Mouse (Mus musculus): ENCODE data around the gene Gm20388. TPM values are rescaled to one million over a fixed set of nuclear protein-coding genes. Genes with fewer than 3 reads are reported as not detected.
"Not testable (repeated sequence)": the region's sequence is repeated elsewhere in the genome, so short reads cannot be mapped to it uniquely, and the experiment has no call there.

The Gm20388 gene
- polyA plus RNA-seq, 1 experiment from 2014 or later, result not detected

- TF ChIP-seq CTCF (IDR thresholded peaks at IDR 0.05; ENCODE audit: low read depth), result no peak
- Histone ChIP-seq H3K9ac (ENCODE audit: low read depth, low read length) (no peak overlapping the region), H3K27ac (ENCODE audit: low read depth, low read length) (no peak overlapping the region), H3K9me3 (ENCODE audit: control insufficient read depth) (no peaks in the 10 kb centered on the region), H3K4me3 (ENCODE audit: low read depth, low read length) (no peak overlapping the region), H3K4me2 (replicated peaks; ENCODE audit: low read depth) (no peak overlapping the region), H3K4me1 (replicated peaks; ENCODE audit: control insufficient read depth, insufficient read depth, low read length) (peaks cover 2% of the 10 kb centered on the region; the same call in 1 of the 2 replicates), H3K27me3 (replicated peaks; ENCODE audit: control insufficient read depth, insufficient read depth, low read length) (no peaks in the 10 kb centered on the region), H3K36me3 (ENCODE audit: control insufficient read depth, insufficient read depth) (no peaks in the 10 kb centered on the region)
- no peak for ATAC-seq
- WGBS, result 81% methylated on average over 15 of the region's 15 CpGs
Observed at GRCm38 (mm10) chr8:121660602-121661001, 1750.0 kb downstream of the Gm20388 start.

DNA sequence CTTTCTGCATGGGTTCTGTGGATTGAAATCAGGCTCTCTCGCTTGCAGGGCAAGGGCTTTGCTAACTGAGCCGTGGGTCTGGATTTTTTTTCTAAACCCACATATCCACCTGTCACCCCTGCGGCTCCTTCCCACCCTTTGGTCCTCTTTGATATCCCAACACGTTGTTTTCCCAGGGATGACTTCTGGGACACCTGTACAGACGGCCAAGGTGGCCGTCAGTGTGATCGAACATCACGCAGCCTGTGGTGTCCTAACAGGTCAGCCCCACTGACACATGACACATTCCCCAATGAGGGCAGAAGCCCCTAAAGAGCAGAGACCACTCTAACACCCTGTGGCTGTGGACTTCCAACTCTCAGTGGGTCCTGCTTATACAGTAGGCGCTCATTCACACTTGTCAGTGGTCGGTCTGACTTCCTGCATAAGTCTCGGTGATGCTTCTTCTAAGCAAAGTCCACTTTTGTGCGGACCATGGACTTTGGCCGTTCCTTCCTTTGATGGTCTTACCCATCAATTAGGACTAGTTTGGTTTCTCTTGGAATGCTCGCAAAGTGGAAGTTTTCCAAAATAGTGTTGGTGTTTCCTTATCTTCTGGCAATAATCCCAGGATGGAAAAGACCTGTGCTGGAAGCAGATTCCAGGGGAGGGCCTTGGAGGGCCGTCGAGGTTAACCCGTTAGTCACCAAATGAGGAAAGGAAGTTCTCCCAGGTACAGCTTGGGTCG is 1751.2 kb downstream of the Gm20388 start:
- H3K4me2 ChIP-seq (replicated peaks; ENCODE audit: low read depth), result no peak overlapping the region
- H3K9ac ChIP-seq (ENCODE audit: low read depth, low read length), result no peak overlapping the region

DNA sequence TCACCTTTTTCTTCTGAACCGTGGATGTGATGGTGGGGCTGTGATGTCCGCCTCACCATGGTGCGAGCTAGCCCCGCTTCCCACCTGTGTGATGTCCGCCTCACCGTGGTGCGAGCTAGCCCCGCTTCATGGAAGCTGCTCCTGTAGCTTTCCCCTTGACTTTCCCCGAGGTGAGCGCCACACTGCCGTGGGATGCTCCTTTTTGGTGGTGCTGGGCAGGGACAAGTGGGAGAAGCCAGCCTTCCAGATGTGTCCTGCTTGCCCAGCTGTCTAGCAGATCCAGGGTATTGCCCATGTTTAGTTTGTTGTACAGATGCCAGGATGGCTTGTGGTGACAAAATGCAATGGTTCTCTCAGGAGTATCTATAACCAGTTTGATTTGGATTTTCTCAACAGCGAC is 1752.5 kb downstream of the Gm20388 start:
- no peak for TF ChIP-seq CTCF (IDR thresholded peaks at IDR 0.05; ENCODE audit: low read depth)
- no peak for ATAC-seq

More for the DNA sequence above, 1751.2 kb downstream of the Gm20388 start:
- peaks cover 3% of the 10 kb centered on the region; the same call in 1 of the 2 replicates for H3K4me1 ChIP-seq (replicated peaks; ENCODE audit: control insufficient read depth, insufficient read depth, low read length)
- WGBS, result 62% methylated on average over 18 of the region's 18 CpGs
- no peaks in the 10 kb centered on the region for H3K36me3 ChIP-seq (ENCODE audit: control insufficient read depth, insufficient read depth)
- H3K27ac ChIP-seq (ENCODE audit: low read depth, low read length), result no peak overlapping the region
- H3K9me3 ChIP-seq (ENCODE audit: control insufficient read depth), result no peaks in the 10 kb centered on the region
- no peak for TF ChIP-seq CTCF (IDR thresholded peaks at IDR 0.05; ENCODE audit: low read depth)
- no peaks in the 10 kb centered on the region for H3K27me3 ChIP-seq (replicated peaks; ENCODE audit: control insufficient read depth, insufficient read depth, low read length)
- no peak overlapping the region for H3K4me3 ChIP-seq (ENCODE audit: low read depth, low read length)
- ATAC-seq, result no peak

GRCm38 (mm10) chr8:121665329-121665728 is 1754.7 kb downstream of the Gm20388 start:
- Histone ChIP-seq H3K27me3 (replicated peaks; ENCODE audit: control insufficient read depth, insufficient read depth, low read length) (no peaks in the 10 kb centered on the region), H3K36me3 (ENCODE audit: control insufficient read depth, insufficient read depth) (no peaks in the 10 kb centered on the region), H3K4me2 (replicated peaks; ENCODE audit: low read depth) (peak overlapping the region; percentile 54), H3K27ac (ENCODE audit: low read depth, low read length) (peak overlapping the region; percentile 85), H3K4me1 (replicated peaks; ENCODE audit: control insufficient read depth, insufficient read depth, low read length) (peaks cover 3% of the 10 kb centered on the region; the same call in 1 of the 2 replicates), H3K4me3 (ENCODE audit: low read depth, low read length) (peak overlapping the region; percentile 14; the same call in 1 of the 2 replicates), H3K9ac (ENCODE audit: low read depth, low read length) (no peak overlapping the region), H3K9me3 (ENCODE audit: control insufficient read depth) (no peaks in the 10 kb centered on the region)
- ATAC-seq, result peak; percentile 56
- TF ChIP-seq CTCF (IDR thresholded peaks at IDR 0.05; ENCODE audit: low read depth), result no peak
- 4% methylated on average over 16 of the region's 16 CpGs for WGBS

More for the DNA sequence above, 1752.5 kb downstream of the Gm20388 start:
- Histone ChIP-seq H3K4me1 (replicated peaks; ENCODE audit: control insufficient read depth, insufficient read depth, low read length) (peaks cover 3% of the 10 kb centered on the region; the same call in 1 of the 2 replicates), H3K27me3 (replicated peaks; ENCODE audit: control insufficient read depth, insufficient read depth, low read length) (no peaks in the 10 kb centered on the region), H3K36me3 (ENCODE audit: control insufficient read depth, insufficient read depth) (no peaks in the 10 kb centered on the region), H3K4me3 (ENCODE audit: low read depth, low read length) (no peak overlapping the region), H3K4me2 (replicated peaks; ENCODE audit: low read depth) (no peak overlapping the region), H3K9ac (ENCODE audit: low read depth, low read length) (no peak overlapping the region), H3K27ac (ENCODE audit: low read depth, low read length) (no peak overlapping the region), H3K9me3 (ENCODE audit: control insufficient read depth) (no peaks in the 10 kb centered on the region)
- WGBS, result 94% methylated on average over 12 of the region's 12 CpGs

DNA sequence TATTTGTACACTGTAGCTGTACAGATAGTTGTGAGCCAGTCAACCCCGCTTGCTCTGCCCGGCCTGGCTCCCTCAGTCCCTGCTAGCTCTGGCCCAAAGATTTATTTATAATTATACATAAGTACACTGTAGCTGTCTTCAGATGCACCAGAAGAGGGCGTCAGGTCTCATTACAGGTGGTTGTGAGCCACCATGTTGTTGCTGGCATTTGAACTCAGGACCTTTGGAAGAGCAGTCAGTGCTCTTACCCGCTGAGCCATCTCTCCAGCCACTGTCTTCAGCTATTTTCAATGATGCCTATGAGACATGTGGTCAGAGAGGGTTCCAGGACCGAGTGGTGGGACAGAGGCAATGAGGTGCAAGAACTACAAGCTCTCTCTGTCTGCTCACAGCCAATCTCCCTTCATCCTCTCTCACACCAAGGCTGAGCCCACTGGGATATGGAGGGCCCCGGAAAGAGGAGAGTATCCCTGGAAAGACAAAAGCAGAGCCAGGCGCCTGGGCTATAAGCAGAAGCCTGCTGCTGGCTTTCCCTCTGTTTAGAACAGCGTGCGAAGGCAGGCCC is 1757.4 kb downstream of the Gm20388 start:
- 76% methylated on average over 9 of the region's 9 CpGs for WGBS

GRCm38 (mm10) chr8:121668553-121668952 is 1757.9 kb downstream of the Gm20388 start:
- Histone ChIP-seq H3K27me3 (replicated peaks; ENCODE audit: control insufficient read depth, insufficient read depth, low read length) (no peaks in the 10 kb centered on the region), H3K27ac (ENCODE audit: low read depth, low read length) (no peak overlapping the region), H3K4me1 (replicated peaks; ENCODE audit: control insufficient read depth, insufficient read depth, low read length) (peaks cover 3% of the 10 kb centered on the region; the same call in 1 of the 2 replicates), H3K9ac (ENCODE audit: low read depth, low read length) (no peak overlapping the region), H3K4me2 (replicated peaks; ENCODE audit: low read depth) (no peak overlapping the region), H3K9me3 (ENCODE audit: control insufficient read depth) (no peaks in the 10 kb centered on the region), H3K4me3 (ENCODE audit: low read depth, low read length) (no peak overlapping the region), H3K36me3 (ENCODE audit: control insufficient read depth, insufficient read depth) (no peaks in the 10 kb centered on the region)
- 47% methylated on average over 6 of the region's 6 CpGs for WGBS
- TF ChIP-seq CTCF (IDR thresholded peaks at IDR 0.05; ENCODE audit: low read depth), result no peak
- ATAC-seq, result no peak

More for the DNA sequence above, 1757.4 kb downstream of the Gm20388 start:
- not testable (repeated sequence) for H3K9ac ChIP-seq (ENCODE audit: low read depth, low read length); H3K4me2 ChIP-seq (replicated peaks; ENCODE audit: low read depth); H3K4me1 ChIP-seq (replicated peaks; ENCODE audit: control insufficient read depth, insufficient read depth, low read length); H3K9me3 ChIP-seq (ENCODE audit: control insufficient read depth); H3K27me3 ChIP-seq (replicated peaks; ENCODE audit: control insufficient read depth, insufficient read depth, low read length); ATAC-seq; H3K4me3 ChIP-seq (ENCODE audit: low read depth, low read length); H3K36me3 ChIP-seq (ENCODE audit: control insufficient read depth, insufficient read depth); H3K27ac ChIP-seq (ENCODE audit: low read depth, low read length)
- 0 out of 2 replicates have a peak, but pooled peaks have one; percentile 11 for TF ChIP-seq CTCF (IDR thresholded peaks at IDR 0.05; ENCODE audit: low read depth)
